Mouse (Mus musculus) large intestine, adult 2 months (tissue): ENCODE results near the gene Specc1l. TPM values are rescaled to one million over a fixed set of nuclear protein-coding genes. Genes with fewer than 3 reads are reported as not detected.
"Not testable (repeated sequence)": the region's sequence is repeated elsewhere in the genome, so short reads cannot be mapped to it uniquely, and the experiment has no call there.

Source experiments
- DNase-seq: peaks from one replicate; pipeline ENCODE4 v3.0.0-alpha.2; 2012; ENCODE audit warnings: low read depth, low spot score
- WGBS: fragments of 180-500 bp; shearing (Covaris S2); methylation state at CpG from one replicate; pipeline ENCODE4 v1.1.7; 2018; 5-methylcytosine and 5-hydroxymethylcytosine counted together
- polyA plus RNA-seq: library from polyadenylated mRNA; depleted of rRNA; stranded (reverse); fragments of >200 nt; gene quantifications from 2 replicates; pipeline ENCODE4 v1.2.3, GENCODE M21; 2012

Gene Specc1l
- polyA plus RNA-seq, 1 experiment = 26.2 TPM

DNA sequence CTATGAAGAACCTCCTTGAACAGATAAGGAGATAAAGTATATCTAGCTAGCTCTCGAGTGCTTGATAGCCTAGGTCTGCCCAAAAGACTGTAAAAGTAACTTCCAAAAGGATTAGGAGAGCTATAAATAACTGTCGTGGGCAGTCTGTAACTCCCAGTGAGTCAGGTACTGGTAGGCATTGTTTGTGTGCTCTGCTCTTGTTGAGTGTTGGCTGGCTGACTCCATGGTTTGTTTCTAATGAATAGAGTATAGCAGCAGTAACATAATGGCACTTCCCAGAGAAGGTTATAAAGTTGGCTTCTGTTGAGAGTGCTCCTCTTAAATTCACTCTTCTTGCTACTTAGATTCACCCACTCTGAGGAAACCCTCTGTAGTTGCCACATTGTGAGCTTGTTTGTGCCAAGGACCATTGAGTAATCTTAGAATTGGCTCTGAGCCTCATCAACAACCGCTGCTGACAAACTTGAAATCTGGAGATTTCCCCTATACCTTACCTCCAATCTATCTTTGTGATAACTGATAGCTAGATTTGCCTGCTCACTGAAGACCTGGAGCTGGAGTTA, 53.2 kb downstream of the Specc1l start:
- no peak for DNase-seq
- WGBS = 62% methylated on average over 3 of the region's 3 CpGs

DNA sequence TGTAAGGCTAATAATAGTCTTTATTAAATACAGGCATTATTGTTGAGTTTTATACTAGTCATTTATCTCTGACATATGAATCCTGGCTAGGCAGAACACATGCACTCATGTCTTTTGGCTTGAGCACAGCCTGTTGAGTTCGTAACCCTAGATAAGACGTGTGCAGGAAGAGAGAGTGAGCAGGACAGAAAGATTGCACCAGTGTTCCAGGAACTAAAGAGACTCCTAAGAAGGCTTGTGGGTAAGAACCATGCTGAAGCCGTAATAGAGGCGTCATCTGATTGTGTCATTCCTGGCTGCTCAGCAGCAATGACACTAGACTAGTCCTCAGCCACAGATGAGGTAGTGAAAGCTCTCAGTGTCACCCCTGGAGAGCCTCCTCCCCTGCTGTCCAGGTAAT, 61.1 kb downstream of the Specc1l start:
- DNase-seq = no peak
- 92% methylated on average over 4 of the region's 4 CpGs for WGBS

DNA sequence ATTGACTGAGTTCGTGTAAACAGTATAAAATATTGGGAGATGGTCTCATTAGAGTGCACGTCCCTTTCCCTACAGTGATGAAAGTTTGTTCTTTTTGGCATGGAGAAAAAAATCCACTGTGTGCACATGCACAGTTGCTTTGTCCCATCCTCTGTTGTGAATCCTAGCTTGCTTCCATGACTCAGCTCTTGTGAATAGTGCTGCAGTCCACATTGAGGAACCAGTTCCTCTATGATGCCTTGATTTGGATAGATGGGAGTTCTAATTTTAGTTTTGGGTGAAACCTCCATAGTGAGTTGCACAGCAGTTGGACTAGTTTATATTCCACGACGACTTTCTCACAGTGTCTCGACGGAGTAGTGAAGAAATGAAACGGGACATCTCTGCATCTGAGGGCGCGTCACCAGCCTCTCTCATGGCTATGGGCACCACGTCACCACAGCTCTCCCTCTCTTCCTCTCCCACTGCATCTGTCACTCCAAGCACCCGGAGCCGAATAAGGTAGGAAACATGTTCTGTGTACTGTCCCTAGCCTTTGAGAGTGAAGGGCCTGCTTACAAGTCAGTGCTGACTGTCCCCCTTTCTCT, 64.6 kb downstream of the Specc1l start:
- 79% methylated on average over 12 of the region's 12 CpGs for WGBS
- no peak for DNase-seq

DNA sequence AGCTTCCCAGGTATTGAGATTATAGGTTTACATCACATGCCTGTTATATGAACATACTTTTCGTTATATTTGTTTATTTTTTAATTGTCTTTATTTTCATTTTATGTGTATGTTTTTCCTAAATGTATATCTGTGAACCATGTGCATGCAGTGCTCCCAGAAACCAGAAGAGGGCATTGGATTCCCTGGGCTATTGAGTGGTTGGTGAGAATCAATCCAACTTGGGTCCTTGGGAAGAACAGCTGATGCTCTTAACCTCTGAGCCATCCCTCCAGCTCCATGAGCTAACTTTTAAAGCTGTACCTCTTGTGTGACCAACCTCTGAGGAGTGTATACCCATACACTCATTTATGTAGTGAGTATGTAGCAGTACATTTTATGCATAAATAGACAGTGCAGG, 65.6 kb downstream of the Specc1l start:
- WGBS = 70% methylated on average over 1 of the region's 1 CpGs
- no peak for DNase-seq

DNA sequence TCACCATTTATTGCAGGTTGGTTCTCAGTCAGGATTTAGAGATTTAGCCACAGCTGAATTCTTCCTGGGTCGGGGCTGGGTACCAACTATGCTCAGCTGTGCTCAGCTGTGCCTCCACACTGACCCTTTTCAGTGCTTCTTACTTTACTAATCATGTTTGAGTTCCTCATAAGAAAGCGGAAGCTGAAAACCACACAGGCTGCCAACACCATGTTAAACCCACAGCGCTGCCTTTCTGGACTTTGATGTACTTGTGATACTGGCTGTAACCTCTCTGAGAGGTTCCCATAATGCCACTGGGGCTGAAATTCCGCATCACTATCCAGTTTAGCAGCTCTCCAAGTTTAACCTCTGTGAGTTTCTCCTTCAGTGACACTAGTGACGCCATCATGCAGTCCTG, 70.8 kb downstream of the Specc1l start:
- WGBS = 83% methylated on average over 5 of the region's 5 CpGs
- DNase-seq = no peak

DNA sequence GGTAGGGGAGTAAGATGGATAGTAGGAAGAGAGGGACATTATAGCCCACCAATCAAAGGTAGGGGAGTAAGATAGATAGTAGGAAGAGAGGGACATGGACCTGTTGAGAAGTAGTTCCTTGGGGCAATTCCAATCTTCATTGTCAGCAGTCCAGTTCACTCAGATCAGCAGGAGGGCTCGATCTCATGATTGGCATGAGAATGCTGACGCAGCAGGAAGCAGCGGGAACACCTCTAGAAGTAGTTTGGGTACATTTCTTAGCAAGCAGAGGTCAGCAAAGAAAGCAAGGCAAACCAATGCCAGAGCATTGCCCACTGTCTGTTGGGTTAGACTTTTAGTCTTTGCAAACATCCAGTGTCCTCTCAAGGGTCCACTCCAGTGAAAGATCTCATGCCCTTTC, 71.9 kb downstream of the Specc1l start:
- DNase-seq = no peak
- WGBS = 98% methylated on average over 3 of the region's 3 CpGs

DNA sequence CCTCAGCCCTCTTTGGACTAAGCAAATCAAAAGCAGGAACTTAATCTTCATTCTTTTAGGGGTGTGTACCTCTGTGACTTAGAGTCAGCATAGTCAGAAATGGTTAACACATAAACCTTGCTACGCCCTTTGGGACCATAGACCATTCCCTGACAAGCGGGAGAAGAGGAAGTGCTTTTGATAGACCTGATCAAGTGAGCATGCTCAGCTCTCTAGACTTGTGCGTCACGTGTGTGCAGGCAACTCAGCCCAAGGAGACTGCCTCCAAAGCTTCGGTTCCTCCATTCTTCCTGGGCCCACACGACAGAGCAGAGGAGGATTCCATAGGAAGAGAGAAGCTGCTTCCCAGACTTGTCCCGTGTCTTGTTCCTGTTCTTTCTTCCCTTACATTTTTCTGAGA, 76.7 kb downstream of the Specc1l start:
- DNase-seq = peak; percentile 70
- WGBS = 36% methylated on average over 7 of the region's 7 CpGs

DNA sequence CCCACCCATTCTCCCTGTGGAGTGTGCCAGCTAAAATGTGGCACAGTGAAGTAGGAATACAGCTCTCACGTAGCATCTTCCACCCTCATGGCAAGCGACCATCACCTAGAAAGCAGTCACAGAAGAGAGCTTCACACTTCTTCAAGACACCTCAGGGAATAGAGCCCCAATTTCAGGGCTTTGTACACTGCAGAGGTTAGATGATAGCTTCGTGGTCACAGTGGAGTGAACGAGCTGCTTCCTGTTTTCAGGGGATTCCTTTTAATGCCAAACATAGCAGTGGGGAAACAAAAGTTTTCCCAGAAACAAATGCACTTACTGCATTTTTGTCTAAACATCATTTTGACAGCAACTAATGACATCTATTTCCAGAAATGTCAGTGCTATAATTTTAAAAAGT, 77.5 kb downstream of the Specc1l start:
- no peak for DNase-seq
- WGBS = 73% methylated on average over 4 of the region's 4 CpGs

DNA sequence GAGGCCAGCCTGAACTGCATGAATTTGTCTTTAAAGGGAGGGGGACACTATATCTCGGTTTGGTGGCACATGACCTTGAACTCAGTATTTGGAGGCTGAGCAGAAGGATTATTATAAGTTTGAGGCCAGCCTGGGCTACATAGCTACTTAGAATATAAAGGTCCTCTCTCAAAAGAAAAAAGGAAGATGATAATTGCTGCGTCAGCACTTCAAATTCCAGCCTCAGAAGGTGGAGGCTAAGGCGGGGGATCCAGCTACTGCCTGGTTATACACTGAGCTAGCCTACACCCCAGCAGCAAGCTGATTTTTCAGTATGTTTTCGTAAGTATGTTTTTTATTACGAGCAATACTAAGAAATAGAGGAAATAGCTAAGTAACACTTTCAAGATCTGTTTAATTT, 78.8 kb downstream of the Specc1l start:
- no peak for DNase-seq
- 86% methylated on average over 5 of the region's 5 CpGs for WGBS

DNA sequence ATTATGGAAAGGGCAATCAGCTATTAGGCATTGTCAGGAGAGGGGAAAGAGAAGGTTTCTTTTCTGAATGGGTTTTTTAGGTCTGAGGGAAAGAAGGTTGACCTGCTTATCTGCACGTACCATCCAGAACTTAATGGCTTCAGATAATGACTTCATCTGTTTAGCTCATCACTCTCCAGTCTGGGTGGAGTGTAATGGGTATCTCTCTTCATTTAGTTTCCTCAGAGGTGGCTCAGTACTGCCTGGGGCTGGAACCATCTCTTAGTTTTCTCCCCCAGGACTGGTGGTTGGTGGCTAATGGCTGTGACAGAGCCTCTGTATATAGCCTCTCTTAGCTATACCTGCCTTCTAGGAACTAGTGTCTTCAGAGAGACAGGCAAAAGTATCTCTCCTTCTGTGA, 79.5 kb downstream of the Specc1l start:
- DNase-seq = no peak
- WGBS = 71% methylated on average over 1 of the region's 1 CpGs

DNA sequence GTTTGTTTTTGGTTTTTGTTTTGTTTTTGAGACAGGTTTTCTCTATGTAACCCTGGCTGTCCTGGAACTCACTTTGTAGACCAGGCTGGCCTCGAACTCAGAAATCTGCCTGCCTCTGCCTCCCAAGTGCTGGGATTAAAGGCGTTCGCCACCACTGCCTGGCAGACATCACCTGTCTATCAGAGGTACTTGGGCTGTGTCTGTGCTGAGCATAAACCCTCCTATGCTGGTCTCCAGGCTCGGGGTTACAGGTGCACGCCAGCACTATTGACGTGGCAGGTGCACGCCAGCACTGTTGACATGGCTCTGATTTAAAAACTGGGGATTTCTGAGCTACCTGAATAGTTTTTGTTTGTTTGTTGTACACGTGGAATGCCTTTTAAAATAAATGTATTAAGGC, 80.3 kb downstream of the Specc1l start:
- 92% methylated on average over 8 of the region's 8 CpGs for WGBS
- DNase-seq = not testable (repeated sequence)

DNA sequence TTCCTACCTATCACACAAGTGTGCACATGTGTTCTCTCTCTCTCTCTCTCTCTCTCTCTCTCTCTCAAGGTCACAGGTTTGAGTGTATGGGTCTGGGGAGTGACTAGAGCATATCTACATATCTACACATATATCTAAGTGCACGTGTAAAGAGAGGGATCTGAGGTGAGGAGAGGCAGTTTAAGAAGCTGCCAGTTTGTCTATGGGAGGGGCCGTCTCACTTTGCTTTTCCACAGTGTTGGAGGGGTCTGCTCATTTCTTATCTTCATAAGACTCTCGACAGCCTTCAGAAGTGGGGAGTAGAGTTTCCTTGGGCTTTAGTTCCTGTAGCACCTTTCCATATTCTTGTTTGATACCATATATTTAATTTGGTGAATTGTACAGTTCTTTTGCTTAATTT, 81.4 kb downstream of the Specc1l start:
- DNase-seq = no peak
- 84% methylated on average over 3 of the region's 3 CpGs for WGBS

DNA sequence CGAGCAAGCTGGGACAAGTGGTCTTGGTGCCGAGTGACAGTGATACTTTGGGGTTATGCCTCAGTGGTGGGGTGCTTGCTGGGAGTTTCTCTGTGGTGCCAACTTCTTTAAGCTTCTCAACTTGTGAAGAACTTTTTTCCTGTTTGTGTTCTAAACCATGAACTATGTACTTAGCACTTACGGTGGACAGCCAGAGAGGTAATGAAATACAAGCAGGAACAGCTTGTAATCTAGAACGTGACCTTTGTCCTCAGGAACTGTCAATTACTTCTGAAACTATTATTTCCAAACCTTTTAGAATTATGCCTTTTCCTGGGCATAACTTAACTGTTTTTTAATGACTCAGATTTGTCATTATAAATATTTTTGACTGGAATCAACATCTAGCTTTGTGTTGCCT, 82.5 kb downstream of the Specc1l start:
- 38% methylated on average over 4 of the region's 4 CpGs for WGBS
- DNase-seq = peak; percentile 43

DNA sequence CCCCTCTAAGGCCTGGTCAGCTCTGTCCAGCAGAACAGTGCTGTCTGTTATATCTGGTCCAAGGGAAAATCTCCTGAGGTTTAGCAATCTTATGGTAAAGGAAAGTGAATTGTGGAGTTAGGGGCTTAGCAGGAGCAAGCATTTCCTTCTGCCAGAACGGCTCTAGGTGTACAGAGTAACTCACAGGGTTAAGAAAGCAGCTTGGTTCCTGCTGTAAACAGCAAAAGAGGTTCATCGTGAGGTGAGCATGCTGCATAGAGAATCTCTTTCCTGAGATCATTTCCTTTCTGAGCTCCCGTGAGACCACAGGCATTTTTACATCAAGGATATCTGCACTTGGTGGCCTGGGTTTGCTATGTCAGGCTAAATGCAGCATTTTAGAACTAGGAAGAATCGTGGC, 83.1 kb downstream of the Specc1l start:
- WGBS = 69% methylated on average over 4 of the region's 4 CpGs
- no peak for DNase-seq

DNA sequence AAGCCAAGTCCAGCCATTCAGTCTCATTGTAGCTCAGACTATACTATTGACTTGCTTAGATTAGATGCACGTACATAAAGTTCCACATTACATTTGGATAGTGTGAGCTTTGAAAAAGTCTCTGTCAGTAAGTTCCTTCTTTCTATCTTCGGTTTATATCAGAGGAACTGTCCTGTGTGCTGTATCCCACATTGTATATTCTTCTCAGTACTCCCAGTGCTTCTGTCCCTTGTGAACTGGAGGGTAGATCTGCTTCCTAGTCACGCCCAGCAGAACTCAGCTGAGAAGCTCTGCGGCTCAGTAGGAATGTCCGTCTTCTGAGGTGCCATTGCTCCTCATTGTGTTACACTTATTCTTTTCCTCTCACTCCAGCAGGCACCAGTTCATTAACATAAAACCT, 86.7 kb downstream of the Specc1l start:
- WGBS = 86% methylated on average over 5 of the region's 5 CpGs
- DNase-seq = no peak

DNA sequence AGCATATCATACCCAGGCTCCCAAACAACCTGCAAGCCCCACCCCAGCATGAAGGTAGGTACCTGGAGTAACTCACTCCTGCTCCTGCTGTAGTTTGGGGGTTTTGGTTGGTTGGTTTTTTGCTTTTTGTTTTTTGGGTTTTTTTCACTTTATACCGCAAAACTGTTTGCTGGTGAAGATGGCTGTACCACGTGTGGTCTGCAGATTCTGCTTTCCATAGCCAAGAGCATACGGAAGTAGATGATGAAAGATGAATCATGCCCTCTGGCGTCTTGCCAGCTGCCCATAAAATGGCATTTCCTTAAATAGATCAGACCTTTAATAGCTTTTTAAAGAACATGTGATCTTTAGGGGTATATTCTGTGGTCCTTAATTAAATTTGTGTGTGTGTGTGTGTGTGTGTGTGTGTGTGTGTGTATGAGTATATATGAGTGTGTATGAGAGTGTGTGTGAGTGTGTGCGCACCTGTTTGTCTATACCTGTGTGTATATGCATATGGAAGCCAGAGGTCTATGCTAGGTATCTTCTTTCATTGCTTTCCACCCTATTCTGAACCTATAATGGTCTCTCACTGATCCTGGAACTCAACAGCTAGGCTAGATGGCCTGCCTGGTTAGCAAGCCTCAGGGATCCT, 88.0 kb downstream of the Specc1l start:
- DNase-seq = peak; percentile 91
- WGBS = 15% methylated on average over 5 of the region's 5 CpGs

DNA sequence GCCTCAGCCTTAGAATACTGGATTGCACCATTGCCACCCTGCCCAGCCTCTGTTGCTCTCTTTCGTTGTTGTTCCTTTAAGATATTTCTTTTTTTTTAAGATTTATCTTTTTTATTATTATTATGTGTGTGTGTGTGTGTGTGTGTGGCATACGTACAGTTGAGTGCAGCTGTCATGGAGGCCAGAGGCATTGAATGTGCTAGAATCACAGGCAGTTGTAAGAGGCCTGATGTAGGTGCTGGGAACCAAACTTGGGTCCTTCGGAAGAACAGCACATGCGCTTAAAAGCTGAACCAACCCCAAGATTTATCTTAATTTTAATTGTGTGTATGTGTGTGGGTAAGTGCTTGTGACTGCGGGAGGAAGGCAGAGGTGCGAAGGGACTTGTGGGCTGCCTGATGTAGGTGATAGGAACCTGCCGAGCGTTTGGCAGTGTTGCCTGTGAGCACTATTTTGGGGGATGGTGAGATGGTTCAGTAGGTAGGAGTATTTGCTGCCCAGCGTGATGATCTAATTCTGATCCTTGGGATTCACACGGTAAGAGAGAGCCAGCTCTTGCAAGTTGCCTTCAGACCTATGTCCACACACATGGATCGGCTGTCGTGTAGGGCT, 89.4 kb downstream of the Specc1l start:
- WGBS = 92% methylated on average over 12 of the region's 12 CpGs
- no peak for DNase-seq

DNA sequence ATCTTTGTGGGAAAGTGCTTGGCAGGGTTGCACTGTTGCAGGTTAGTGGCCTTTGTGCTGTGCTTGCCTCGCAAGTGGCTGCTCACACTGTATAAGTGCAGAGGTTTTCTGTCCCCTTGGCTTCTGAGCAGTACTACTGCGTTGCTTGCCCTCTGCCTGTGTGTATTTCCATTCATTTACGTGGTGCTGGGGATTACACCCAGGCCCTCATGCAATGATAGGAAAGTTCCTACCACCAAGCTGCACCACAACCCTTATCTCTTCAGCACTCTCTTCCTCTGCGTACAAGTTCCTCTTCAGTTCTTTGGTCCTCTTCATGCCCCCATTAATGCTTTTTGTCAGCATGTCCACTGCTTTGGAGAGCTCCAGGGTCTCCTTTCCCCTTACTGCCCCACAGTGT, 90.1 kb downstream of the Specc1l start:
- DNase-seq = no peak
- 93% methylated on average over 4 of the region's 4 CpGs for WGBS

DNA sequence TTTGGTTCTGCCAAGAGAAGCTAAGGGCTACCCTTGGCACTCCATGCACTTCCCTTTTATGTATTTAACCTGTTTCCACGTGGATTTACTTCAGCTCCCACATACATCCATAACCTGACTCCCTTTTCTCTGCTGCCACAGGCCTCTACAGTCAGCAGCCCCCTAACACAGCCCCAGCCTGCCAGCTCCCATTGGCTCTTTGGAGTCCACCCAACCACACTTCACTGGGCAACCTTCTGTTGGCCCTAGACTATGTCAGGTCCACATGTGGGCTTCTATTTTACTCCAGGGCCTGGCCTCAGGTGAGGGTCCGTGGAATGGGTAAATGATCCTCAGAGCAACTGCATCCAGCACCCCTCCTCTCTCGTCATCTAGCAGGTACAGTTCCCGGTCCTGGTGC, 90.7 kb downstream of the Specc1l start:
- 86% methylated on average over 4 of the region's 4 CpGs for WGBS
- DNase-seq = no peak

DNA sequence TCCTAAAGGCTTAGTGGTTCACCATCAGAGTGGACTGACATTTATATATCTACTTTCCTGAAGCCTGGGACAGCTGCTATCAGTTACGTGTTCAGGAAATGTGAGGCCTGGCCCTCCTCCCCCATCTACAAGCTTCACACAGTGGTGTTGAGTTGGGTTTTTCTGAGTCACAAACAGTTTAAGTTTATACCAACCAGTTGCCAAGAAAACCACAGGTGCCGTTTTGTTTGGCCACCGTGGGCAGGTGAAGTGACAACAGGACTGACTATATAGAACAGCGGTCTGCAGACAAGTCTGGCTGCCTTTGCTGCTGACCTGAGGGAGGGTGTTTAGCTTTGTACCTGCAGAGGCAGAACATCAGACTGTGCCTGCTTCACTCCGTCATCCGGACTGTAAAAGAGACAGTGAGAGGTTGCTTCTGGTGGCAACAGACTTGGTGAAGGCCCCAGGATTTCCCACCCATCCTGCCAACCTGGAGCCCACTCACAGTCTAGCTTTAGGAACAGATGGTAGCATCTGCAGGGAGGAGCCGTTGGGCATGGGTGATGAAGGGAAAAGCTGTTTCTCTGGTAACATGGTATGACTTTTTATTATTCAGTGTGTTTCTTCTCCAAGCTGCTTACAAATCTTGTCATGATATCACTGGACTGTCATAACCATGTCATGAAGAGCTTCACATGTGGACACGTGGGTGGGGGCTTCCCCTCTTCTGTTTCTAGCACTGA, 91.6 kb downstream of the Specc1l start:
- DNase-seq = no peak
- WGBS = 55% methylated on average over 8 of the region's 8 CpGs

DNA sequence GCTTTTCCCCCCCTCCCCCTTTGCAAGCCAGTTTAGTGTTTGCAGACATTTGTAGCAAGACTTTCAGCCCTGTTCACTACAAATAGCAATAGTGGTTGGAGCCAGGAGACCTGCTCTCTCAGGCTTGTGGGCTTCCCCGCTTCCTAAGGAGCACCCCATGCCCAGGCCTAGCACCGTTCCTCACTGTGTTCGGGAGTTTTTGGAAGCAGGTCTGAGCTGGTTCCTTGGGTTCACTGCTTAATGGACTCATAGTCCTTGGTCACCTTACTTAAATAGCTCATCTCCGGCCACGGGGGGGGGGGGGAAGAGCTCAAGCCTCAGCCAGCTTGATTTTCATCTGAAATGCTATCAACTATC, 92.2 kb downstream of the Specc1l start:
- no peak for DNase-seq
- WGBS = 83% methylated on average over 5 of the region's 5 CpGs
